Mouse (Mus musculus): ENCODE measurements around the gene Lrpap1.

Gene Lrpap1

DNA sequence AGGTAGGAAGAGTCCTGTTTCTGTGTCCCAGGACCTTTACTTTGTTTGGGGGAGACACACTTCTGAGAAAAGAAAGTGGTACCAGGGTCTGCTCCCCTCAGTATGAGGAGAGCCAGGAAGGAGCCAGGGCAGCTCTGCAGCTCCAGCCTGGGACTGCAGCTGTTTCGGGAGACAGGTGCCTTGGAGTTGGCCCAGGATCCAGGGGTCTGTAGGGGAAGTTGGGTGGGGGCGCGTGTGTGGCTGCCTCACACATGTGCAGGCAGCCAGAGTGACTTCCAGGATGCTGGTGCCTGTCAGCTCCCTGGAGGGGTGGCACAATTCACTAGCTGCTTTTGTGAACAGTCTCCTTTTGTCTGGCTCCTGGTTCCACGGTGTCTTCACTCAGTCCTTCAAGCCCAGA is 48.0 kb downstream of the Lrpap1 start:
- in situ Hi-C loops (cut with MseI, MboI): no loop called here

DNA sequence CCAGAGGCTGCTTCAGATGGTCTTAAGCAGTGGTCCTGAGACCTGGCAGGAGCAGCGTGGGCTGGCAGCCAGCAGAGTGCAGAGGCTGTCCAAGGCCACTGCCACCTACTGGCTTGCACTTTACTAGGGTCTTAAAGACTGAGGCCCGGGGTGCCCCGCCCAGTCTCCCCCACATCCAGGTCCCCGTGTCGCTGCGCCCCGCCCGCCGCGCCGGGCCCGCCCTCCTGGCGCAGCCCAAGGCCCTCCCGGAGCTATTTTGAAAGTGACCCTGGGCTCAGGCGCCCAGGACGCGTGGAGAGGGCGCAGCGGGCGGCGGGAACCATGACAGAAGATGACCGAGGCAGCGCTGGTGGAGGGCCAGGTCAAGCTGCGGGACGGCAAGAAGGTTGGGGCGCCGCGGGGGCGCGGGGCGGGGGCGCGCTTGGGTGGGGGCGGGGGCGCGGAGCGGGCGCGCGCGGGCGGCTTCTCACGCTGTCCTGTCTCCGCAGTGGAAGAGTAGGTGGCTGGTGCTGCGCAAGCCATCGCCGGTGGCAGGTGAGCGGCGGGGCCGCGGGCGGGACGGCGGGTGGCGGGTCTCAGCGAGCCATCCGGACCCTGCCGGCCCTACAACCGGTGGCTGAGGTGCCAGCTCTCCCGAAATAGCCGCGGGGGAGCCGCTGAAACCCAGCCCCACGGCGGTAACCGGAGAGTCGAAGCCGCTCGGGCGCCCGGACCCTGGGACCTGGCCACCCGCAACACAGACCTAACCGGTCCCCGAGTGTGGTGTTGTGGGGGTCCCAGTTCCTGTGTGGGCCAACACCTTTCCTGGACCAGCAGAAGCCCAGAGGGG is 48.7 kb downstream of the Lrpap1 start, which contains the start of gene Dok7:
TSS of gene Dok7 (plus strand) at position 163 of the 829 bp plus-strand sequence.
- in situ Hi-C loops (cut with MseI, MboI): no loop called here

GRCm38 (mm10) chr5:35055076-35055475 is 50.5 kb downstream of the Lrpap1 start:
- in situ Hi-C loops (cut with MseI, MboI): no loop called here

GRCm38 (mm10) chr5:35054628-35055027 is 50.9 kb downstream of the Lrpap1 start:
- in situ Hi-C loops (cut with MseI, MboI): no loop called here

DNA sequence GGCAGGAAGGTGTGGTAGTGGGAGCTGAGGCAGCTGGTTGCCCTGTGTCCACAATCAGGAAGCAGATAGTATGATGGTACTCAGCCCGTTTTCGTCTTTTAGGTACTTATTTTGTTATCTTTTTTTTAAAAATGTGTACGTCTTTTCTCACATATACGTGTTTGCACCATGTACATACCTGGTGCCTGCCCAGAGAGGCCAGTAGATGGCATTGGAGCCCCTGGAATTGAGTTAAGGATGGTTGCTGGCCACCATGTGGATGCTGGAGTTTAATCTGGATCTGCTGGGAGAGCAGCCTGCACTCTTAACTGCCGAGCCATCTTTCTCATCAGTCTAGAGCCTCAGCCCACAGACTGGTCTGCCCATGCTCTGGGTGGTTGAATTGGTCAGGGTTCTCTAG is 55.0 kb downstream of the Lrpap1 start:
- in situ Hi-C loops (cut with MseI, MboI): no loop called here

GRCm38 (mm10) chr5:35043110-35043451 is 62.5 kb downstream of the Lrpap1 start:
- in situ Hi-C loops (cut with MseI, MboI): no loop called here

DNA sequence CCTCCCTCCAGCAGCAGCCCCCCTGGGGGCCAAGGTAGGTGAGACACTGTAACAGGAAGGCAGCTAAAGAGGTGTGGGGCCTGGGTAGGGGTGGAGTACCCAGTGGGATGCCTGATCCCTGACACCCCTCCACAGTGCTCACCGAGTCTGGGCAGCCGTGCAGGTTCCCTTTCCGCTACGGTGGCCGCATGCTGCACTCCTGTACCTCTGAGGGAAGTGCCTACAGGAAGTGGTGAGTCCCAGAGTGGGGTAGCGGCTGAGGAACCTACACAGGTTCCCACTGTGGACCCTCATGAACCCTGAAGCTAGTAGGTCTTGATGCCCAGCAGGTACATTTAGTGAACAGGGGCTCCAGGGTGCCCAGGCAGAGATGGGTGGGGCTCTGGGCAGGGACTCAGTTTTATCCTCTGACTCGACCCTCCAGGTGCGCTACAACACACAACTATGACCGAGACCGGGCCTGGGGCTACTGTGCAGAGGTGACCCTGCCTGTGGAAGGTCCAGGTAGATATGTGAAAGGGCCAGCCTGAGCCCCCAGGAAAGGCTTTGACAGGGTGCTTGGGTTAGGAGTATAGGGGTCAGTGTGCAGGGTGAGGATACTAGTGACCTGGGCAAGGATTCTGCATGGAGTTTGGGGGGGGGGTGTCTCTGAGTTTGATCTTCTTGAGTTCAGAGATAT is 63.0 kb downstream of the Lrpap1 start:
- in situ Hi-C loops (cut with MseI, MboI): no loop called here
